Mouse (Mus musculus) cerebellum, adult 8-10 months (tissue): ENCODE measurements around the gene Perm1.

ENCODE experiments used
- DNase-seq: peaks from one replicate; pipeline ENCODE4 v3.0.0; 2022

Perm1 gene

DNA sequence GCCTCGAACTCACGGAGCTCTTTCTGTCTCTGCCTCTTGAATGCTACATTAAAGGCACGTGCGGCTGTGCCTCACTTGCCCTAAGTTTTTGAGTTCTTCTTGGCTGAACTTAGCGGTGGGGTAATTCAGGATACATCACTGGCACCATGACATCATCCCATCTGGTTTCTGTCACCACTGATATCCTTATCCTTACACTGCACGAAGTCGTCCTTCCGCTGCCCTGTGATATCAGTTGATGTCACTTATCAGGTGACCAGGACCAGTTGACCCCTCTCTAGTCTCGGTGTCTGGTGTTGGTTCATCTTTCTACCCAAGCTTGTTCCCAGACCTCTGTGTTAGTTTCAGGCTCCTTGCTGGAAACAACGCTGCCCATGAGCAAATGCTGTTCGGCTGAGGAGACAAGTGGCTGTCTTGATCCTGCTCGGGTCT is 13.2 kb upstream of the Perm1 start:
- DNase-seq = no peak

DNA sequence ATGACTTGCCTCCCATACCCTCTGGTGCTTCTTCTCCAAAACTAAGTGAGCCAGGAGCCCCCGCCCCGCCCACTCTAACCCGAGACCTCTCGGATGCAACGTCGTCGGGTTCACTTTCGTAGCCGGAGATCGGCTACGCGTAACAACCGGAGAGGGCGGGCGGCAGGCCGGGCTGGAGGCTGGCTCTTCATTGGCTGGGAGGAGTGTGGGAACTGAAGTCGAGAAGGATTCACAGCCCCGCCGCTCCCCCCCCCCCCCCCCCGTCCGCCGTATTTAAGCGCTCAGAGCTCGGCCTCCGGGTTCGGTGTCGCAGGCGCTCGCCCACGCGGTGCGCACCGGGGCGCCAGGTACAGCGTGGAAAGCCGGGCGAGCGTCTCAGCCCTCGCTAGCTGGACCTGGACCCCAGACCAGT is 12.7 kb upstream of the Perm1 start, which contains the start of gene AW011738:
Gene AW011738, plus strand, starts transcription at position 304 of the 412 bp plus-strand sequence.
- DNase-seq = peak; percentile 68

DNA sequence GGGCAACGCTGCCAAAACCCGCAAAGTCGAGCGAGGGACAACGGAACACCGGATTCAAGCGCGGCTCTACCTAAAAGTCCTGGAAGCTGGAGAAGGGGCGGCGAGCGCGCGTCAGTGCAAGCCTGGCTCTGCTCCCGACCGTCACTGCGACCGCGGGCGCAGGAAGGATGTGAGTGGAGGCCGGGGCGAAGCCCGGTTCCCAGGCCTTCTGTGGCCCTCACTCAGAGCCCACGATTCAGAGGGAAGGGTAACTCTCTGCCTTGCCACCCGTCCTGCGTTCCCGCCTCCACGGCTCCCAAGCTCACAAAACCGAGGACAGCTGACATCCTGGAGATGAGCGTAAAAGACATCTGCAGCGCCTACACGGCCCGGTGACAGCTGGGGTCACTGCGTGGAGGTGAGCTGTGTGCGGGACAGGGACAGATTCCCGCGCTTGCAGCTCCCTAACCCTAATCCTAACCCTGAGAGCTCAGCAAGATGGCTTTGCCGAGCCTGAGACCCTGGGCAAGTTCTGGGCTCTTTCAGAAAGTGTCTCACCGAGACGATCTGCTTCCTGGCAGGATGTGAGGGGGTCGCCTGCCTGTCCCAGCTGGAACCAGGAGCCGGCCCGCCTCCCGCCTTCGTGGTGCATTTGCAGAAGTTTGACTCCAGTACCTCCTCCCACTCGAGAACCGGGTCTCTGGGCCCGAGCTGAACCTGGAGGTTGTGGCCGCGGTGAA is 12.1 kb upstream of the Perm1 start:
- peak; percentile 35 for DNase-seq

DNA sequence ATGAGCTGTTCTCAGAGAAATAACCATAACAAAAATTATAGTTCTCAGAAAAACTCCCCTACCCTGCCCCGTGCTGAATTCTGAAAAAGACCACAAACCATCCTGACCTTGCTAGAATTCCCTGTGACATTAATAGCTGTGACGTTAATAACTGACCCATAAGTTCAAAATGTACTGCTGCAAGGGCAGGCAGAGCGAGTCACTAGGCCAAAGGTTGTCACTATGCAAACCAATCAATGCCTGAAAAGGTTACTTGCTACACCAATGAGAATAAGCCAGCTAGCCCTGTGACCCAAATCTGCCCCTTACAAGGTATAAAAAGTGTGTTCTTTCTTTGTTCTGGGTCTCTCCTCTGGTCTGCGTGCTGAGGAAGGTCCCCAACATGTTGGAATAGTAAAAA is 6.8 kb upstream of the Perm1 start:
- no peak for DNase-seq

DNA sequence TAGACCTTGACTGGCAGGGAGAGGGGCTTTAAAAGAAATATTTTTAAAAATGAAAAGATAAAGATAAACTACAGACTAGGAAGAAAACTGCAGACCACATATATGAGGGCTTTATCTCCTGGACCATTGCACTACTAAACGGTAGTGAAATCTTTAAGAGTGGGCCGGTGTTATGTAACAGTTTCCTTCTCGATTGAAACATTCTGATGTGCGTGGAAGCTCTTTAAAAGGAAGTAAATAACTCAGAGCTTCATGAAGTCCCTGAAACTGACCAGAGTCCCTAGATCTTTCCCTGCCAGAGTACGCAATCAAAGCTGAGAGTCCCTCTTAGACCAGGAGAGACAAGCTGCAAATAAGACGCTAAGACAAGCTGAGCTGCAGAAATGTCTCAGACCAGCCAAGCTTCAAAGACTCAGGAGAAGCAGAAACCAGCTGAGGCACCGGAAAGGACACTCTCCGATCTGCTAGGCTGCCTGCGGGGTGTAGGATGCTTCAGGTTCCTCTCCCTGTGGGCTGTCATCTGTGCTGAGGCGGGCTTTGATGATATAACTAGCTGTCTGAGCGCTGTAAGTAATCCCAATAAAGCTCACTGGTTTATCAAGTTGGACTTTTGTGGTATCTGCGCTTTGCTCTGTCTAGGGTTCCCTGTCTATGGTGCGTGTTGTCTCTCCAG is 5.6 kb upstream of the Perm1 start:
- DNase-seq = no peak

DNA sequence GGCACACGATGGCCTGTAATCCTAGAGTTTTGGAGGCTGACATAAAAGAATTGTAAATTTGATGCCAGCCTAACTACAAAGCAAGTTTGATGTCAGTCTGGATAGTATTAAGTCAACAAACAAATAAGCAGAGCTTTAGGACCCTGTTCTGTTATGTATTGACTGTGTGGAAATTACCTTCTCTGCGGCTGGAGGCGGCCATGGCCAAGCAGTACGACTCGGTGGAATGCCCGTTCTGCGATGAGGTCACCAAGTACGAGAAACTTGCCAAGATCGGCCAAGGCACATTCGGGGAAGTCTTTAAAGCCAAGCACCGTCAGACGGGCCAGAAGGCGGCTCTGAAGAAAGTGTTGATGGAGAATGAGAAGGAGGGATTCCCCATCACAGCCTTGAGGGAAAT is 2.5 kb upstream of the Perm1 start:
- no peak for DNase-seq

DNA sequence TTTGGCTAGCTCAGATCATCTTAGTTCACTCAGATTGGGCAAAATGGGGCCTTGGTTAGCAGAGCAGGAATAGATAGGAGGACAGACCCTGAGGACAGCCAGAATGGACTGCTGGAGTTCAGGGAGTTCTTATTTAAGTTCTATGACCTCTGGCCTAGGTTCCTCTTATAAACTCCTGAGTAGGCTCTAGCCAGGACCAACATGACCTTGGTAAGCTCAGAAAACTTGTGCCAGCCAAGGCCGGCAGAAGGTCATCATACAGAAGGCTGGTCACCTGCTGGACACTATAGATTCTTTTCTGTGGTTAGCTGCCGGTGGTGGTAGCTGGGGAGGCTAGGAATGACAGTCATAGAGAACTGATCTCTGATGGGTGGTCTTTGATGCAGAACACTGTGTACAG is 528 bp downstream of the Perm1 start:
- no peak for DNase-seq

DNA sequence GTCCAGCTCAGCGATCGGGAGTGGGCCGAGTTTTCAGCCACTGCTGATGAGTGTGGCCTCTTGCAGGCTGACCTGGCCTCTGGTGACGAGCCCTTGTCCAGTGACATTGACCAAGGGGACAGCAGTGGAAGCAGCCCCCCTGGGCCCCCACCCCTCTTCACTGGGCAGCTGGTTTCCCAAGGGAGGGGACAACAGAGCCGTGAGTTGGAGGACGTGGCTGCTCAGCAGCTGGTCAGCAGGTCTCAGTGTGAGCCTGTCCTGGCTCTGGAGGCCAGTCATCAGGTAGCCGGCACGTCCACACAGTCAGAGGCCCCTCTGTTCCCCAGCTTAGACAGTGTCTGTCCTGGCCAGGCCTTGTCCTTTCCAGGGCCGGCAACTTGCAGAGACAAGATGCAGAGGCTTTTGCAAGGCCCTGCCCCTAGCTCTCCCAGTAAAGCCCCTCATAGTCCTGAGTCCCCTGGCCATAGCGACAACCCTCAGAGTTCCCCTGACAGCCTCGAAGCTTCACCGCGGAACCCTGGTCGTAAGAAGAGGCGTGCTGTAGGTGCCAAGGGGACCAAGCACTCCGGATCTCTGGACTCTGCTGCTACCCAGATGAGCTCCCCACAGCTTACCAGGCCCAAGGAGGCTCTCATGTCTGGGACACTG is 1.5 kb downstream of the Perm1 start:
- no peak for DNase-seq

DNA sequence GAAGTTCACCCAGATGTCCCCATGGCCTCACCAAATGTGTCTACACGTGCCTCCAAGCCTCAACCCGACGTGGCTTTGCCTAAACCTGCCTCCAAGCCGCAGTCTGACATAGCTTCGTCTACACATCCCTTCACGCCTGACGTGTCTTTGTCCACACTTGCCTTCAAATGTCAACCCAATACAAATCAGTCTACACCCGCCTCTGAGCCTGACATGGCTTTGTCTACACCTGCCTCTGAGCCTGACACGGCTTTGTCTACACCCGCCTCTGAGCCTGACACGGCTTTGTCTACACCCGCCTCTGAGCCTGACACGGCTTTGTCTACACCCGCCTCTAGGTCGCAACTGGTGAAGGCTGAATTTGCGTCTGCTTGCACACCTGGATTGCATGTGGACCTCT is 2.2 kb downstream of the Perm1 start:
- no peak for DNase-seq

DNA sequence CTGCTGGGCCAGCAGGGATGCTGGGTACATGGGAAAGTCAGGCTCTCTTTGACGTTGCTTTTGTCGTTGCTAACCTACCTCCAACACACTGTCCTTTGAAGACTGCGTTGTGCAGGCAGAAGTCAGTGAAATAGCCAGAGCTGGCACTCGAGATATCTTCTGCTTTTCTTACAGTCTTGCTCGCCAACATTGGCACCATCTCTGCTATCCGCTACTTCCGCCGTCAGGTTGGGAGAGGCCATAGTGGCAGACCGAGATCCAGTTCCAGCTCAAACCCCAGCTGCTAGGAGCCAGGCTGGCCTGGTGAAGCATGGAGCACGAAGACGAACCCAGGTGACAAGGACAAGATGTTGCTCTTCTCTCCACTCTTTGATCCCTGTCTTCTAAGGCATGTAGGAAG is 4.3 kb downstream of the Perm1 start:
- DNase-seq = no peak

DNA sequence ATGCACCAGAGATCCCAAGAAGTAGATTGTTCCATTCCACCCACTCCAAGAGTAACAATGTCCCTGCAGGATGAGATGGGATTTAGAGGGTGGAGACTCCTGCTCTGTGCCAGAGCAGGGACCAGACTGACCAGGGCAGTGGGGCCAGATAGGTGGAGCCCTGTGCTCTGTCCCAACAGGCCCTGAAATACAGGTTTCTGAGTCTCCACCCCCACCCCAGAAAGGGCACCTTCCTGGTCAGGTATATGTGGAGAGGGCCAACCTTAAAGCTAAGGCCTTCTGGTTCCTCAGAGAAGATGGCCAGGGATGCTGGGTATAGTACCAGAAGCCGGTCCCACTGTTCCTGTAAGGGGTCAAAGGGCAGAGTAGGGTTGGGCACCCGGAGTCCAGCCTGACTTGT is 8.6 kb downstream of the Perm1 start:
- no peak for DNase-seq

DNA sequence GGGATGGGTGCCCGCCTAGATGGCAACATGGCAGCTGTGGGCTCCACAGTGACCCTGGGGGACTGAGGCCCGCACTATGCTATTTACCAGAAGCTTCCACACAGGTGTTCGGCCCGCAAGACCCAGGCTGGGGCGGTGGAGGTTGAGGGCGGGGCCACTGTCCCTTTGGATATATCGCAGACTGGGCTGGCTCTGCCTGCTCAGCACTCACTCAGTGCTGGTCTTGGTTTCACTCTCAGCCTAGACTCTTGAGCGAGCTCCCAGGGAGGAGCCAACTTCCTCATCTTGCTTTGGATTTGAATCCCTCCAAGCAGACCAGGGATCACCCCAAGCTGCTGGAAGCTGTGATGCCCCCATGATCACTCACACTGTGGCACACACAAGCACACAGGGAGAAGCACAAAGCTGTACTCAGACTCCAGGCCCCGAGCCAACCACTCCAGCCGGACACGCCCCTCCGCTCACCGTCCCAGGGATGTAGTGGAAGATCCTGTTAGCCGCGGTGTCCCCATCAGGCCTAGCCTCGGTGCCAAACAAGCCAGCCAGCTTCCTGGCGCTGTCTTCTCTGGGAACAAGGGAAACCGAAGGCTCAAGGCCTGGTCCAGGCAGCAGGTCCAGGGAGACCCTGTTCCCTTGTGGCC is 12.2 kb downstream of the Perm1 start:
- DNase-seq = no peak

DNA sequence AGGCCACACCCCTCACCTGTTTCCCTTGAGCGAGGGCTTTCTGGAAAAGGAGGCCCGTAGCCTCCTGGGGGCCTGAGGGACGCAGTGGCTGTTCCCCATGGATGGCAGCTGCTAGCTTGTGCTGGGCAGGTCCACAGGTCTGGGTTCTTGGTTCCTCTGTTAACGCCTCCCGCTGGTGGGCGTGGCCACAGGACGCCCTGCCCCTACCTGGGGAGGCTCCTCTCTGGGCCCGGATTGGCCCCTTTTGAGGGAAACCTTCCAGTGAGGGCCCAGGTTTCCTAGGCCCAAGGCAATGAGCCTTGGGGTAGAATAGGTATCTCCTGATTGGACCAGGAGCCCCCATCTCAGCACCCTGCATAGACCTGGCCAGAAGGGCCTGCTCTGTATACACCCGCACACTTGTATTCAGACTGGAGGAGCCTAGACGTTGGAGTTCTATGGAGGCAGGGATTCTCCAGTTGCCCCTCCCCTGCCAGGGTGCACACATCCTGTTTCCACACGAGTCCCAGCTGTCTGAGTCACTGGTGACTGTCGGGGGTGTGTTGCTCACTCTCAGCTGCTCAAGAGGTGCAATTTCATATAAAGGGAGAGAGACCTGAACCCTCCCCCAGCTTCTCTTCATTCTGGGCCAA is 12.8 kb downstream of the Perm1 start:
- no peak for DNase-seq

DNA sequence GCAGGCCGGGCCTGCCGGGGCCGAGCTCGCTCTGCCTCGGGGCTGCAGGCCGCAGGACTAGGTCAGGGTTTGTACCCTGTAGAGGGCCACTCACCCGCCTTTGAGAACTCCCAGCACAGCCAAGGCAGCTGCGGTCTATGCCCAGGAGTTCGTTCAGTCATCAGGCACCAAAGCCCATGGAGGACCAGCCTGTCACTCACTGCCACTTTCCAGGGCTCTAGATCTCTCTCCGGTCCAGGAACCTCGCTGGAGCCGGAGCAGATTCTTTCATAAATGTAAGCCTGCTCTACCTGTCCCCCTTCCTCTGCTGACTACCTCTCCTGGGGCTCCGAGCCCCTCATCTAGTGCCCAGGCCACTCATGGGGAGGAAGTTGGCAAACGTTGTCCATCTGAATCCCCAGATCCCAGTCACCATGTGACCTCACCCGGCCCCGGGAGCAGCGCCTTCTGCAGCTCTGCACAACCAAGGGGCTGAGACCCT is 18.4 kb downstream of the Perm1 start:
- no peak for DNase-seq

DNA sequence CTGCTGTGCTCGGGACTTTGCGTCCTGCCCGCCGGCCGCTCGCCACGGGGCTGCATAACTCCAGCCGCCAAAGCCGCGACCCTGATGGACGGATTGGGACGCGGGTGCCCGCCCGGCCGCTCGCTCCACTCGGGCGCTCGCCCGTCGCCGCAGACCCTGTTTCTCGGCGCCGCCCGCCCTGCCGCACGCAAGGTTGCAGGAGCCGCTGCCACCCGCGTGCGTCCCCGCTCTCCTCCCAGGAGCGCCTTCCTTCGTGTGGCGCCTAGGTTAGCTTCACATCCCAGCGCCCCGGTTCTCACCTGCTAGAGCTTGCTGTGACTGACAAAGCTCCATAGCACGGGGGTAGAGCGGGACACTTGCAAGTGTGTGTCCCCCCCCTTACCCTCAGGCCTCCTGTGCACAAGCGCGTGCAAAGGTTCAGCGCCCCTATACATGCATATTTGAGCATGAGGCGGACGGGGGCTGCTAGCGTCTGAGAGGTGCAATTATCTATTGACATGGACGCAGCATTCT is 19.1 kb downstream of the Perm1 start, which contains the start of gene Plekhn1:
Gene Plekhn1, minus strand, starts transcription at position 157 of the 513 bp plus-strand sequence.
- DNase-seq = peak; percentile 73

DNA sequence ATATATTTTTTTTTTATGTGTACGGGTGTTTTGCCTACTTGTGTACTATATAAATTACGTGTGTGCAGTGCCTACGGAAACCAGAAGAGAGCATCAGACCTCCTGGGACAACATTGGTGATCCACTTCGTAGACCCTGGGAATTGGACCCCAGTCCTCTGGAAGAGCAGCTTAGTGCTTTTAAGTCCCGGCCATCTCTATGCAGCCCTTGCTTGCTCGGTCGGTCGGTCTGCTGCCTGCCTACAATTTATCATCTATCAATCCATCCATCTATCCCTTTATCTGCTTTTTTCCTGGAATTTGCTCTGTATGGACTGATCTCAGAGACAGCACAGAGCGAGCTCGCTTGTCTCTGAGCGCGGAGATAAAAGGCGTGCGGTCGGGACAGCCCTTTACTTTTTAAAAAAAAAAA is 19.7 kb downstream of the Perm1 start:
- no peak for DNase-seq

DNA sequence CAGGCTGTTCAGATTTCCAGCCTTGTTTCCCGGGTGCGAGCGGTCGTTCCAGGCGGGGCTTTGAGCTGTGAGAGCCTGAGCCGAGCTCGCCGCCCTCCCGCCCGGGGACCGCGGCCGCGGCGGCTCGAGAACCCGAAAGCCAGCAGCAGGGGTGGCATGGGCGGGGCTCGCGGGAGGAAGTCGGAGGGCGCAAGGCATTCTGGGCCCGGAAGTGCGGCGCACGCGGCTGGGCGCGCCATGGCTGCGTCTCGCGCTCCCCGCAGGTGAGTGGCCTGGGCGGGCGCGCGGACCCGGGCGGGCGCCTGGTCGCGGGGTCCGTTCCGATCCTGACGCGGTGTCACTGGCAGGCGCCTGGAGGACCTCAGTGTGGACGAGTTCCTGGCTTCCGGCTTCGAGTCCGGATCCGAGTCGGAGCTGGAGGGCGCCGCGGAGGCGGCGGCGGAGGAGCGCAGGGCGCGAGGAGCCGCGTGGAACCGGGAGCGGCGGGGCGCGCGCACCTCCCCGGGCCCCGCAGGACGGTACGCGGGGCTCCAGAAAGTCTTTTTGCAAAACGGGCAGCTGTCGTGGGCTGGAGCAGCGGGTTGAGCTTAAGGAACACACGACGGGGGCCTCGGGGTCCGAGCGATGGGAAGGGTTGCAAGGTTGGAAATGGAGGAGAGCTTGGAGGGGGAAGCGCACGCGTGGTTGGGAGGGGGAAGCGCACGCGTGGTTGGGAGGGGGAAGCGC is 20.3 kb downstream of the Perm1 start, which contains the start of gene Noc2l:
Gene Noc2l, plus strand, starts transcription at position 203 of the 726 bp plus-strand sequence.
- DNase-seq = peak; percentile 87

DNA sequence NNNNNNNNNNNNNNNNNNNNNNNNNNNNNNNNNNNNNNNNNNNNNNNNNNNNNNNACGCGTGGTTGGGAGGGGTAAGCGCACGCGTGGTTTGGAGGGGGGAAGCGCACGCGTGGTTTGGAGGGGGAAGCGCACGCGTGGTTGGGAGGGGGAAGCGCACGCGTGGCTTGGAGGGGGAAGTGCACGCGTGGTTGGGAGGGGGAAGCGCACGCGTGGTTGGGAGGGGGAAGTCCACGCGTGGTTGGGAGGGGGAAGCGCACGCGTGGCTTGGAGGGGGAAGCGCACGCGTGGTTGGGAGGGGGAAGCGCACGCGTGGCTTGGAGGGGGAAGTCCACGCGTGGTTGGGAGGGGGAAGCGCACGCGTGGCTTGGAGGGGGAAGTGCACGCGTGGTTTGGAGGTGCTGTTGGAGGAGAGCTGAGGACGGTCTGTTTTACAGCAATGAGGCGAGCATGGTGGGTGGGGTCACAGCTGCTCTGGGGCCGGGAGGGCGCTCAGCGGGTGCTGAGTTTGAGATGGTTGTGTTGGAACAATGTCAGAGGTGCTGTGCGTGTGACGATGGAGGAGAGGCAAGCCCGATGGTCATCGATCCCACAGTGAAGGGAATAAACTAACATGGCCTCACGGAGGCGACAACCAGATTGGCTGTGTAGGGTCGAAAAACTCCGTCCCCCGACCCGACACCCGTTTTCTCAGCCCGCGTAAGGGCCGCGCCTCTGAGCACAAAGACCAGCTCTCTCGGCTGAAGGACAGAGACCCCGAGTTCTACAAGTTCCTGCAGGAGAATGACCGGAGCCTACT is 21.2 kb downstream of the Perm1 start:
- DNase-seq = no peak

DNA sequence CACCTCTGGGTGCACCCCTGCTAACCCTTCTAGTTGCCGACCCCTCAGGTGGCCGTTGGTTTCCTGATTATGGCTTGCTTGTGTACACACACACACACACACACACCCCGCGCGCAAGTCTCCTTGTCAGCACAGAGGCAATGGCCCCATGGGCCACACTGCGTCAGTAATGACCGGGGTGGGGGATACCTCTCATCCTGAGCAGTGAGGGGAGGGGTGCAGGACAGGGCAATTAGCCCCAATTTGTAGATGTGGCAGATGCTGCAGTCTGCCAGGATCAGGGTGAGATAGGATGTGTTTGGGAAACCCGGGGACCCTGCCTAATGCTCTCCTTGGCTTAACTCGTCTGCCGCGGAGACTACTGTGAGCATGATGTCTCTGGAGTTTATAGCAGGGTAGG is 33.9 kb downstream of the Perm1 start:
- DNase-seq = no peak

DNA sequence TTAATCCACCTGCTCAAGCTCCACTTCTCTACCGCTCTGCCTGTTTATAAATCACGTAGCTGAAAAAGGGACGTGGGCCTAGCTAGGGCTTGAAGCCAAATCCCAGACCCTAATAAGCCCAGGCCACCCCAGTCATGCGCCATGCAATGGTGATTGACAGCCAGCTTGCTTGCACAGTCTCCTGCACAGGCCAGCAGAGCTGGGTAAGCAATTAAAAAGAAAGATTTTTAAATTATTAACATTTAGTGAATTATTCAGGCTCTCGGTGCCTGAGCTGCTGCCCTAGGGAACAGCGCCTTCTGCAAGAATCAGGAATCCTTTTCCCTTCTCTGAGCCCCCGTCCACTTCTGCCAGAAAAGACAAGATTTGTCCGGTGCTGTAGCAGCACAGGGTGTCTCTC is 35.4 kb downstream of the Perm1 start:
- DNase-seq = no peak

DNA sequence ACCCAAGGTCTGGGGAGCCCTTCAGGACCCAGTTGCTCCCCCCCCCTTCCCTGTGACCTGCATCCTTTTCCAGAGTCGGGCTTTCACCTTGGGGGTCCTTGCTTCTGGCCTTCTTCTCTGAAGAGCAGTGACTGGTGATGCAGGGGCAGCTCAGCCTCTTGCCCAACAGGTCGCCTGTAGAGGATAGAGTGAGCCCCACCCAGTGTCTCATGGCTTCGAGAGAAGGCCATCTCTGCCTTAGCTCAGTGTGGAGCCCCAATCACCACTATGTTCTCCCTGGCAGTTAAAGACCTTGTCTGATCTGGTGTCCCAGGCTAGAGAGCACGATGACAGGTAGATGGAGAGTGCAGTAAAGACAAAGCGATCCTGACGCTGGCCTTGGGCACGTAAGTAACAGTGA is 36.5 kb downstream of the Perm1 start:
- no peak for DNase-seq
